Mouse (Mus musculus): ENCODE data around the gene Gm7929.
A peak's percentile ranks its signal among the peaks of the same experiment; 100 is the strongest.
"Not testable (repeated sequence)": the region's sequence is repeated elsewhere in the genome, so short reads cannot be mapped to it uniquely, and the experiment has no call there.

Gm7929 gene

GRCm38 (mm10) chr14:41750514-41750913 lies at the start of gene Gm7929:
Gm7929 (minus strand) TSS chr14:41750614.
- not testable (repeated sequence) for DNase-seq (ENCODE audit: low spot score)

- not testable (repeated sequence) for DNase-seq (ENCODE audit: low spot score)
Observed at GRCm38 (mm10) chr14:41772341-41772740, 21.9 kb upstream of the Gm7929 start, which contains the start of gene Gm47189. Gm47189 (minus strand) TSS chr14:41772441.

- DNase-seq (ENCODE audit: low spot score): peak; percentile 0
Observed at GRCm38 (mm10) chr14:41755931-41756330, 5.5 kb upstream of the Gm7929 start.

- not testable (repeated sequence) for DNase-seq (ENCODE audit: low spot score)
Observed at GRCm38 (mm10) chr14:41723437-41723836, 27.0 kb downstream of the Gm7929 start.

GRCm38 (mm10) chr14:41717180-41717579 lies 33.2 kb downstream of the Gm7929 start:
- DNase-seq (ENCODE audit: low spot score): not testable (repeated sequence)

GRCm38 (mm10) chr14:41701785-41702184 lies 48.6 kb downstream of the Gm7929 start, which contains the start of gene Gm8068:
Gm8068 (minus strand) TSS chr14:41701885.
- DNase-seq (ENCODE audit: low spot score): not testable (repeated sequence)

Data from T-cell, adult 2 months (primary cell).